Mouse (Mus musculus): ENCODE measurements around the gene Cd164. TPM values are rescaled to one million over a fixed set of nuclear protein-coding genes. Genes with fewer than 3 reads are reported as not detected.

Gene Cd164
- polyA plus RNA-seq, 1 experiment from 2014 or later = 87.1 TPM

GRCm38 (mm10) chr10:41480938-41481880, 38.0 kb upstream of the Cd164 start:
- Histone ChIP-seq H3K27me3 (no peaks in the 10 kb centered on the region), H3K27ac (replicated peaks) (no peak overlapping the region), H3K4me3 (no peak overlapping the region), H3K36me3 (peaks cover 61% of the 10 kb centered on the region), H3K4me2 (replicated peaks) (no peak overlapping the region), H3K9ac (replicated peaks) (no peak overlapping the region), H3K9me3 (no peaks in the 10 kb centered on the region), H3K4me1 (peaks cover 19% of the 10 kb centered on the region)
- no peak for ATAC-seq (ENCODE audit: low FRiP score, low read depth)
- 75% methylated on average over 33 of the region's 33 CpGs for WGBS

GRCm38 (mm10) chr10:41482446-41482845, 36.8 kb upstream of the Cd164 start:
- no peak overlapping the region for H3K4me2 ChIP-seq (replicated peaks)
- H3K9ac ChIP-seq (replicated peaks) = no peak overlapping the region
- no peak for ATAC-seq (ENCODE audit: low FRiP score, low read depth)
- H3K36me3 ChIP-seq = peaks cover 73% of the 10 kb centered on the region
- H3K9me3 ChIP-seq = no peaks in the 10 kb centered on the region
- no peak overlapping the region for H3K27ac ChIP-seq (replicated peaks)
- 82% methylated on average over 7 of the region's 7 CpGs for WGBS
- no peak overlapping the region for H3K4me3 ChIP-seq
- H3K27me3 ChIP-seq = no peaks in the 10 kb centered on the region
- peaks cover 21% of the 10 kb centered on the region for H3K4me1 ChIP-seq

GRCm38 (mm10) chr10:41485778-41486177, 33.4 kb upstream of the Cd164 start:
- Histone ChIP-seq H3K36me3 (peaks cover 62% of the 10 kb centered on the region), H3K4me3 (no peak overlapping the region), H3K27ac (replicated peaks) (no peak overlapping the region), H3K4me2 (replicated peaks) (no peak overlapping the region), H3K9ac (replicated peaks) (no peak overlapping the region), H3K27me3 (no peaks in the 10 kb centered on the region), H3K4me1 (peaks cover 35% of the 10 kb centered on the region), H3K9me3 (no peaks in the 10 kb centered on the region)
- 95% methylated on average over 16 of the region's 16 CpGs for WGBS
- ATAC-seq (ENCODE audit: low FRiP score, low read depth) = no peak

DNA sequence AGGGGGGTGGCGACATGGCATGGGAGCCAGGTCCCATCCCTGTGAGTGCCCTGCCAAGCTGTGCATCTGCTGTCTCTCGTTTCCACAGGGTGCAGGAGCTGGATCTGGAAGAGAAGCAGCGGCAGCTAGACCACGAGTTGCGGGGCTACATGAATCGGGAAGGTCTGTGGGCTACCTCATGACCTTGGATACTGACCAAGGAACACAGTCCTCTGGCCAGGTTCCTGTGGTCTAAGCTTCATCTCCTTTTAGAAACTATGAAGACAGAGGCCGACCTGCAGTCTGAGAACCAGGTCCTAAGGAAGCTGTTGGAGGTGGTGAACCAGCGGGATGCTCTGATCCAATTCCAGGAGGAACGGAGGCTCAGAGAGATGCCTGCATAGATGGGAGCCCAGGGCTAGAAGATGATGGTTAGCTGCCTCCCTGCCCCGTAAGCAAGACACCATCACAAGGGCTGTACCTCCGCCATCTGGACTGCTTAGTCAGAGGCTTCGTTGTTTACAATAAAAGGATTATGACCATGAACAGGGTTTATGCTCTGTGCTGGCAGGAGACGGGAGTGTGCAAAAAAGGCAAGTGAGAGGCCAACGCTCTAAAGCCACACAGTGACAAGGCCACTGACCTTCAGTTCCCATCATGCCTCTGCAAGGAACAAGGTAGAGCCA, 32.6 kb upstream of the Cd164 start:
- 73% methylated on average over 14 of the region's 14 CpGs for WGBS
- Histone ChIP-seq H3K27ac (replicated peaks) (peak overlapping the region; percentile 52; the same call in 1 of the 2 replicates), H3K4me1 (peaks cover 35% of the 10 kb centered on the region)

GRCm38 (mm10) chr10:41488877-41489276, 30.3 kb upstream of the Cd164 start:
- Histone ChIP-seq H3K9ac (replicated peaks) (peak overlapping the region; percentile 68), H3K9me3 (no peaks in the 10 kb centered on the region), H3K27me3 (peaks cover 3% of the 10 kb centered on the region; the same call in 1 of the 2 replicates), H3K4me3 (peak overlapping the region; percentile 60), H3K4me2 (replicated peaks) (peak overlapping the region; percentile 96), H3K4me1 (peaks cover 35% of the 10 kb centered on the region), H3K27ac (replicated peaks) (no peak overlapping the region), H3K36me3 (peaks cover 42% of the 10 kb centered on the region)
- no peak for ATAC-seq (ENCODE audit: low FRiP score, low read depth)
- 56% methylated on average over 7 of the region's 7 CpGs for WGBS

More for the DNA sequence above, 32.6 kb upstream of the Cd164 start:
- Histone ChIP-seq H3K27me3 (peaks cover 3% of the 10 kb centered on the region; the same call in 1 of the 2 replicates), H3K4me3 (no peak overlapping the region), H3K36me3 (peaks cover 62% of the 10 kb centered on the region), H3K9me3 (no peaks in the 10 kb centered on the region), H3K4me2 (replicated peaks) (no peak overlapping the region), H3K9ac (replicated peaks) (no peak overlapping the region)
- ATAC-seq (ENCODE audit: low FRiP score, low read depth) = no peak

DNA sequence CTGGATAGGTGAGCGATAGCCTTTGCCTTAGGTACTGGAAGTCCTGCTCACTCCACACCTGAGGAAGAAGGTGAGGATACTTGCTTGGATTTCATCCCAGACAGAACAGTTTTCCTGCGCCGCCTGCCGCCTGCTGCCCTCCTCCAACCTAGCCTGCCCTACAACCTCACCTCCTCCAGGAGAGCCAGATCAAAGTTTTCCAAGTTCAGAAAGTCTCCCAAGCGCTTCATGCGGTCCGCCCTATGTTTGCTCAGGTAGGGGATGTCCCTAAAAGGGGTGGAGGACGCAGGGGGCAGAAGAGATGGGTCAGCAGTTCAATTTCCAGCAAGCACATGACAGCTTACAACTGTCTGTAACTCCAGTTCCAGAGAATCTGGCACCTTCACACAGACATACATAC, 29.9 kb upstream of the Cd164 start:
- H3K4me2 ChIP-seq (replicated peaks) = peak overlapping the region; percentile 96
- no peak for ATAC-seq (ENCODE audit: low FRiP score, low read depth)
- no peaks in the 10 kb centered on the region for H3K9me3 ChIP-seq
- peaks cover 38% of the 10 kb centered on the region for H3K36me3 ChIP-seq
- WGBS = 44% methylated on average over 8 of the region's 8 CpGs
- H3K4me1 ChIP-seq = peaks cover 35% of the 10 kb centered on the region
- peaks cover 3% of the 10 kb centered on the region; the same call in 1 of the 2 replicates for H3K27me3 ChIP-seq
- H3K9ac ChIP-seq (replicated peaks) = peak overlapping the region; percentile 68
- peak overlapping the region; percentile 60 for H3K4me3 ChIP-seq
- H3K27ac ChIP-seq (replicated peaks) = no peak overlapping the region

GRCm38 (mm10) chr10:41489708-41490517, 29.3 kb upstream of the Cd164 start, which contains the start of the genes Smpd2 and Ppil6:
Gene Smpd2 (minus strand): TSS chr10:41490369.
Gene Ppil6 (plus strand): TSS chr10:41490439.
- H3K4me2 ChIP-seq (replicated peaks) = peak within 1 kb of the TSS; percentile 96
- peak; percentile 96 for ATAC-seq (ENCODE audit: low FRiP score, low read depth)
- peaks cover 3% of the 10 kb centered on the region; the same call in 1 of the 2 replicates for H3K27me3 ChIP-seq
- H3K27ac ChIP-seq (replicated peaks) = peak within 1 kb of the TSS; percentile 47; the same call in 1 of the 2 replicates
- peak within 1 kb of the TSS; percentile 60 for H3K4me3 ChIP-seq
- peaks cover 31% of the 10 kb centered on the region for H3K36me3 ChIP-seq
- H3K9ac ChIP-seq (replicated peaks) = peak within 1 kb of the TSS; percentile 68
- peaks cover 35% of the 10 kb centered on the region for H3K4me1 ChIP-seq
- H3K9me3 ChIP-seq = no peaks in the 10 kb centered on the region
- WGBS = under 1% methylated on average over 49 of the region's 50 CpGs

- Histone ChIP-seq H3K27ac (replicated peaks) (no peak overlapping the region), H3K9me3 (no peaks in the 10 kb centered on the region), H3K9ac (replicated peaks) (peak overlapping the region; percentile 68), H3K4me3 (peak overlapping the region; percentile 60), H3K36me3 (peaks cover 26% of the 10 kb centered on the region), H3K4me2 (replicated peaks) (peak overlapping the region; percentile 96), H3K27me3 (peaks cover 3% of the 10 kb centered on the region; the same call in 1 of the 2 replicates), H3K4me1 (peaks cover 35% of the 10 kb centered on the region)
- ATAC-seq (ENCODE audit: low FRiP score, low read depth) = no peak; the same call in 1 of the 2 replicates
- WGBS = 1% methylated on average over 29 of the region's 29 CpGs
Measured at GRCm38 (mm10) chr10:41490518-41490873, 28.7 kb upstream of the Cd164 start.

- Histone ChIP-seq H3K9me3 (no peaks in the 10 kb centered on the region), H3K4me1 (peaks cover 35% of the 10 kb centered on the region), H3K36me3 (peaks cover 19% of the 10 kb centered on the region), H3K27me3 (peaks cover 3% of the 10 kb centered on the region; the same call in 1 of the 2 replicates), H3K4me3 (no peak overlapping the region), H3K9ac (replicated peaks) (no peak overlapping the region), H3K27ac (replicated peaks) (no peak overlapping the region), H3K4me2 (replicated peaks) (0 out of 2 replicates have a peak overlapping the region, but pooled peaks have one; percentile 96)
- WGBS = 65% methylated on average over 4 of the region's 4 CpGs
- ATAC-seq (ENCODE audit: low FRiP score, low read depth) = no peak
Measured at GRCm38 (mm10) chr10:41491111-41491510, 28.1 kb upstream of the Cd164 start.

GRCm38 (mm10) chr10:41500941-41501340, 18.3 kb upstream of the Cd164 start:
- Histone ChIP-seq H3K4me2 (replicated peaks) (no peak overlapping the region), H3K9me3 (no peaks in the 10 kb centered on the region), H3K27me3 (no peaks in the 10 kb centered on the region), H3K27ac (replicated peaks) (no peak overlapping the region), H3K4me1 (no peaks in the 10 kb centered on the region), H3K9ac (replicated peaks) (no peak overlapping the region), H3K4me3 (no peak overlapping the region), H3K36me3 (no peaks in the 10 kb centered on the region)
- 73% methylated on average over 4 of the region's 4 CpGs for WGBS
- ATAC-seq (ENCODE audit: low FRiP score, low read depth) = no peak

GRCm38 (mm10) chr10:41504996-41505395, 14.2 kb upstream of the Cd164 start:
- 100% methylated on average over 1 of the region's 1 CpGs for WGBS
- H3K9ac ChIP-seq (replicated peaks) = no peak overlapping the region
- 0 out of 2 replicates have a peak, but pooled peaks have one; percentile 47 for ATAC-seq (ENCODE audit: low FRiP score, low read depth)

More at GRCm38 (mm10) chr10:41504996-41505395, 14.2 kb upstream of the Cd164 start:
- H3K9me3 ChIP-seq = no peaks in the 10 kb centered on the region
- H3K27ac ChIP-seq (replicated peaks) = no peak overlapping the region
- H3K27me3 ChIP-seq = no peaks in the 10 kb centered on the region; the same call in 1 of the 2 replicates
- H3K36me3 ChIP-seq = no peaks in the 10 kb centered on the region
- H3K4me2 ChIP-seq (replicated peaks) = no peak overlapping the region
- H3K4me3 ChIP-seq = no peak overlapping the region
- no peaks in the 10 kb centered on the region for H3K4me1 ChIP-seq
